Mouse (Mus musculus) mouse trophoblast stem cell (cell line): Measurements from ENCODE around the gene Kdm2a.

Source experiments
- in situ Hi-C, 2 experiments: fragments of 300-500 bp; cut with MseI, MboI; formaldehyde crosslinking; loops; 2 replicates in 1 of 2; 3 replicates in 1 of 2; pipeline ENCODE4 v1.15.1; 2025

Kdm2a gene

GRCm38 (mm10) chr19:4397798-4398629 is at the start of gene Kdm2a:
Gene Kdm2a, minus strand, starts transcription at chr19:4398285.
- in situ Hi-C loops, result no loop called here

DNA sequence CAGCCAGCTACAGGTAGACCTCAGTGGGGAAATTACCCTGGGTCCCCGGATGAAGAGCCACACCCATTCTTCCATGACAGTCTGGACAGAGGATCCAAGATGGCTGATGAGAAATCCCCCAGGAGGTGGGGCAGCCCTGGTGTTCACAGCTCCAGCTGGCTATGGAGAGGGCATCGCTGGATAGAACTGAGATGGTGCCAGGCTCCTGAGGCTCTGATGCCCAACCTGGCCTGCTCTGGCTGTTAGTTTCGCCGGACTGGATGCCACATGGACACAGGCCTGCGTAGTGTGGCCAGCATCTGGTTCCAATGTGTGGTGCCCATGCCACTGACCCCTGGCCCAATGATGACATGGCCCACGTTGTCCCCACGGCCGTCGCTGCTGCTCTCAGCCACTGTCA is 49.4 kb upstream of the Kdm2a start:
- in situ Hi-C loops, result no loop called here

- in situ Hi-C loops, result no loop called here
These were observed 48.8 kb upstream of the Kdm2a start for GRCm38 (mm10) chr19:4446661-4447420.

- in situ Hi-C loops, result no loop called here
These were observed 44.3 kb upstream of the Kdm2a start for GRCm38 (mm10) chr19:4442408-4442807.

DNA sequence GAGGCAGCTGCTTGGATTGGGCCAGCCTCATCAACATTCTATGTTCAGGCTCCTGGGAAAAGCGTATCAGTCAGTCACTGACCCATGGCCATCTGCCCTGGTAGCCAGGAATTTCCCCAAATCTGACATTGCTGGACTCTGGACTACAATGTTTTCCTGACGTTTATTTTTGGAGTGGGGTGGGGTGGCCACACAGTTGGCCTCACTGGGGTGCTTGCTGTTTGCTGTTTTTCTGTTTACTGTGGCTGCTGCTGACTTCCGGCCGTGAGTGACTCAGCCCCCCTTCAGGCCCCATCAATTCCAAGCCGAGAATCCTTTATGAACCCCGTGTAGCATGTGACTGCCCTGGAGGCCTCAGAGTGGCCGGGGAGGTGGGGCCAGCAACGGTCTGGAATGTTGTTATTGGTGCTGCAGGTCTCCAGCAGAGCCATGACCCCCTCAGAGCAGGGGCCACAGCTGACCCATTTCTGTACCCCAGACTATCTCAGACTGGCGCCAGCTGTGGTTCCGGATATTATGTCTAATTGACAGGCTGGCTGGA is 43.6 kb upstream of the Kdm2a start:
- in situ Hi-C loops, result no loop called here

GRCm38 (mm10) chr19:4441090-4441591 is 43.1 kb upstream of the Kdm2a start:
- in situ Hi-C loops, result no loop called here

DNA sequence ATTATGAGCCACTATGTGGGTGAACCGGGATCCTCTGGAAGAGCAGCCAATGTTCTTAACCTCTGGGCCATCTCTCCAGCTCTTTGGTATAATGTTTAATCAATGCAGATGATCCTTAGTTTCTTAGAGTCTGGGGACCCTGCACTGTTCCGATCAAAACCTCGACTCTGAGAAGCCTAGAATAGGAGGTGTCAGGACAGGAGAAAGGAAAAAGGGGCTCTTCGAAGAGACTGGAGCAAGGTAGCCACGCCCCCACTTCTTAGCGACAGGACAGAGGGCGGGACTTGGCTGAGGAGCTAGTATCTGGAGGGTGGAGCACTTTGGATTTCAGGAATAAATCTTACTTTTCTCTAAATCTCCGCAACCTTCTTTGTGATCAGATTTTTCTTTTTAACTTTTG is 42.1 kb upstream of the Kdm2a start:
- in situ Hi-C loops, result no loop called here

- in situ Hi-C loops, result no loop called here
These were observed 41.2 kb upstream of the Kdm2a start, which contains the start of gene Rhod for GRCm38 (mm10) chr19:4439161-4439801. Gene Rhod, minus strand, starts transcription at chr19:4439432.

- in situ Hi-C loops, result no loop called here
These were observed 40.7 kb upstream of the Kdm2a start for GRCm38 (mm10) chr19:4438791-4439160.

DNA sequence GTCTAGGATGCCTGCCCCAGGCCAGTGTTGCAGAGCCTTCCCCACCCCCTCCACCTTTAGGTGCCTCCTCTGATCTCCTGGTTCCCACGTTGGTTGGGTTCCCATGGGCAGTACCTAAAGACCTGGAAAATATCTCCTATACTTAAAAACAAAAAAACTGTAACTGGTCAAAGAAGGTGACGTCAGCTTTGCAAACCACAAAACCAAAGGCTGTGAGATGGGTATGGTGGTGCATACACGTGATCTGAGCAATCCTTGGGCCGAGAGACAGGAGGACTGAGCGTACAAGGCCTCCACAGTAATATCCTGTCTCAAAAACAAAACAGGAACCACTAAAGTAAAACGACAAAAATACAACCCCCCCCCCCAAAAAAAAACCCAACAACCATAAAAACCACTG is 39.8 kb upstream of the Kdm2a start:
- in situ Hi-C loops, result no loop called here

DNA sequence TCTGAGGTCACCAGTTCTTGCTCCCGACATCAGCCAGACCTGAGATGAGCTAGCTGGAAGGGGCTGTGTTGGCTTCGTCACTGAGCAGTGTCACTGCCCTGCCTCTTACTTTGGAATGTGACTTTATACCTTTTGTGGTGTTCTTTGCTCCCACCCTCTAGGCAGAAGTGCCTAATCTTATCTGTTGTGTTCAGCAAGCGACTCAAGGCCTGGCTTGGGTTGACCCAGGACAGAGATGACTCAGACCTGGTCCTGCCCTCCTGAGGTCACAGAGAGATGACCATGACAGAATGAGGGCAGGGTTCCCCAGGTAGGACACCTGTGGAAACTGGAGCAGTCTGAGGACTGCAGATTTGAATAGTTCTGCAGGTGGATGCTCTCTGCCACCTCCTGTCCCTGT is 38.2 kb upstream of the Kdm2a start:
- in situ Hi-C loops, result no loop called here

- in situ Hi-C loops, result no loop called here
These were observed 36.9 kb upstream of the Kdm2a start for GRCm38 (mm10) chr19:4434999-4435398.

- in situ Hi-C loops, result no loop called here
These were observed 35.7 kb upstream of the Kdm2a start for GRCm38 (mm10) chr19:4433756-4434155.

- in situ Hi-C loops, result no loop called here
These were observed 32.1 kb upstream of the Kdm2a start for GRCm38 (mm10) chr19:4430091-4430620.

- in situ Hi-C loops, result no loop called here
These were observed 27.7 kb upstream of the Kdm2a start for GRCm38 (mm10) chr19:4425610-4426366.

- in situ Hi-C loops, result no loop called here
These were observed 24.9 kb upstream of the Kdm2a start for GRCm38 (mm10) chr19:4423021-4423420.

GRCm38 (mm10) chr19:4422581-4422980 is 24.5 kb upstream of the Kdm2a start:
- in situ Hi-C loops, result no loop called here

DNA sequence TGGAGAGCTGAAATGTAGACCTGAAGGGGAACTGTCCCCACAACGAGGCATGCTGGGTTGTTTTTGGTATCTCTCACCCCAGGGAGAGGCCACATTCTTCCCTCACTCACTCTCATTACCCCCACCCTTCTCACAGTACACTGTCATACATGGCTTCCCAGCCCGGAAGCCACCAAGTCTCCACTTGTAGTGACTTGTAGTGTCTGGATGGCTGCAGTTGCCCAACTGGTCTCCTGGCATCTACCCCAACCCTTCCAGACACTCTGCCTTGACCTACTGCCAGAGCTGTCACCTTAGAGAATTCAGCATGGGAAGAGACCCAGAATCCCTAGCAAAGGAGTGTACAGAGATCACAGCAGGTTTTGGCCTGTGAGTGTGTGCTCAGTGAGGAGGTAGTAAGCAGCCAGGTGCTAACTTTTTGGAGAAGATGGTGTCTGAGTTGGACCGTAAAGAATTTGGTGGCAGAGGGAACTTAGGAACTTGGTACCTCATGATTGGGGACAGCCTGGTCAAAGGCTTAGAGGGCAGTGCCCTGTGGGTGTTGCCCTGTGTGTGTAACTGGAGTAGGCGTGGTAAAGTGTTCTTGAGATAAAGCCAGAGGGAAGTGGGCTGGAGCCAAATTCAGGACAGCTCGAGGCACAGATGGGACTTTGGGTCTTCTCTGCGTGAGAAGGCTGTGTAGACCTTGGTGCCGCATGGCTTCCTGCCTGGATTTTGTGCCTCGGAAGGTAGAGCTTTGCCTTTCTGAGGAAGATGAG is 22.2 kb upstream of the Kdm2a start:
- in situ Hi-C loops, result no loop called here

DNA sequence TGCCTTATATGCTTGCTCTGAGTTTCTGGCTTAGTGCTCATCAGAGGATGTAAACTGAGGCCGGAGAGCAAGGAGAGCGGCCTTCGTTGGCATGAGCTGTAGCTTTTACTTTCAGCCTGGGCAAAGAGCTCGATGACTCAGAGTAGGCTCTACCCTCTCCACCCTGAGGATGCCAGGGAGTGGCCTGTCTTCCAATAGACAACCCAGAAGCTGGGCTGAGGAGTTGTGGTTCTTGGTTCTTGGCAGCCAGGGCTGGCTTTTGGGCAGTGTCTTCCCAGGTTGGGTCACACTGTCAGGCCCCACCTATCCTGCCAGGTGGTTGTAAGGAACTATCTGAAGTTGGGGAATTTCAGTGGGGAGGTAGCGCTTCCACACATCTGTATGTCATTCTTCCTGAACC is 21.6 kb upstream of the Kdm2a start:
- in situ Hi-C loops, result no loop called here

- in situ Hi-C loops, result no loop called here
These were observed 19.6 kb upstream of the Kdm2a start for GRCm38 (mm10) chr19:4417713-4418112.
